Mouse (Mus musculus): ENCODE measurements around the gene Pdcd1lg2. TPM values are rescaled to one million over a fixed set of nuclear protein-coding genes. Genes with fewer than 3 reads are reported as not detected.

The Pdcd1lg2 gene
- polyA plus RNA-seq, 1 experiment = not detected

- no peak for TF ChIP-seq TCF12 (IDR thresholded peaks at IDR 0.05; ENCODE audit: insufficient read depth, poor library complexity, severe bottlenecking)
- TF ChIP-seq SRF (IDR thresholded peaks at IDR 0.05; ENCODE audit: control insufficient read depth, insufficient read length, low read depth) = no peak
- no peak for TF ChIP-seq TCF3 (IDR thresholded peaks at IDR 0.05; ENCODE audit: insufficient read length, low read depth)
- no peak for TF ChIP-seq MAX (IDR thresholded peaks at IDR 0.05; ENCODE audit: low read depth)
- TF ChIP-seq POLR2AphosphoS2 (IDR thresholded peaks at IDR 0.05; ENCODE audit: insufficient read length, low read depth) = no peak
- TF ChIP-seq REST (IDR thresholded peaks at IDR 0.05; ENCODE audit: insufficient read depth, insufficient read length) = no peak
- TF ChIP-seq POLR2A (IDR thresholded peaks at IDR 0.05; ENCODE audit: insufficient read length, low read depth) = no peak
- no peak for TF ChIP-seq USF1 (IDR thresholded peaks at IDR 0.05; ENCODE audit: low read depth)
- no peak for TF ChIP-seq MYOD1 (IDR thresholded peaks at IDR 0.05; ENCODE audit: control insufficient read depth in 1 of 3, insufficient read length in 2 of 3, low read depth in 2 of 3)
- TF ChIP-seq E2F4 (IDR thresholded peaks at IDR 0.05; ENCODE audit: insufficient read depth) = no peak
- no peak for TF ChIP-seq MYOG (IDR thresholded peaks at IDR 0.05; ENCODE audit: control insufficient read depth in 1 of 3, insufficient read depth in 1 of 3, insufficient read length in 2 of 3, low read depth in 2 of 3)
- no peak for TF ChIP-seq CEBPB (IDR thresholded peaks at IDR 0.05; ENCODE audit: insufficient read depth, poor library complexity, severe bottlenecking)
- Histone ChIP-seq H3K79me2 (ENCODE audit: control insufficient read depth, insufficient read depth) (no peaks in the 10 kb centered on the region), H3K27me3 (ENCODE audit: control insufficient read depth, insufficient read depth, insufficient read length) (no peaks in the 10 kb centered on the region), H3ac (ENCODE audit: control insufficient read depth, insufficient read length) (no peak overlapping the region), H3K4me3 (peak overlapping the region; percentile 52), H3K36me3 (ENCODE audit: control insufficient read depth, insufficient read depth) (no peaks in the 10 kb centered on the region), H3K4me2 (ENCODE audit: low read depth) (no peak overlapping the region)
Measured at GRCm38 (mm10) chr19:29368041-29368440, 42.7 kb upstream of the Pdcd1lg2 start.

- no peak overlapping the region for H3ac ChIP-seq (ENCODE audit: control insufficient read depth, insufficient read length)
- no peak overlapping the region for H3K4me3 ChIP-seq
- TF ChIP-seq USF1 (IDR thresholded peaks at IDR 0.05; ENCODE audit: low read depth) = no peak
- TF ChIP-seq MYOD1 (IDR thresholded peaks at IDR 0.05; ENCODE audit: control insufficient read depth in 1 of 3, insufficient read length in 2 of 3, low read depth in 2 of 3) = no peak
- TF ChIP-seq MYOG (IDR thresholded peaks at IDR 0.05; ENCODE audit: control insufficient read depth in 1 of 3, insufficient read depth in 1 of 3, insufficient read length in 2 of 3, low read depth in 2 of 3) = no peak
- TF ChIP-seq TCF12 (IDR thresholded peaks at IDR 0.05; ENCODE audit: insufficient read depth, poor library complexity, severe bottlenecking) = no peak
- TF ChIP-seq POLR2A (IDR thresholded peaks at IDR 0.05; ENCODE audit: insufficient read length, low read depth) = no peak
- no peak for TF ChIP-seq SRF (IDR thresholded peaks at IDR 0.05; ENCODE audit: control insufficient read depth, insufficient read length, low read depth)
- TF ChIP-seq E2F4 (IDR thresholded peaks at IDR 0.05; ENCODE audit: insufficient read depth) = no peak
- no peak for TF ChIP-seq TCF3 (IDR thresholded peaks at IDR 0.05; ENCODE audit: insufficient read length, low read depth)
- TF ChIP-seq REST (IDR thresholded peaks at IDR 0.05; ENCODE audit: insufficient read depth, insufficient read length) = no peak
- no peak for TF ChIP-seq CEBPB (IDR thresholded peaks at IDR 0.05; ENCODE audit: insufficient read depth, poor library complexity, severe bottlenecking)
- no peak for TF ChIP-seq MAX (IDR thresholded peaks at IDR 0.05; ENCODE audit: low read depth)
- TF ChIP-seq POLR2AphosphoS2 (IDR thresholded peaks at IDR 0.05; ENCODE audit: insufficient read length, low read depth) = no peak
- no peaks in the 10 kb centered on the region for H3K27me3 ChIP-seq (ENCODE audit: control insufficient read depth, insufficient read depth, insufficient read length)
- H3K79me2 ChIP-seq (ENCODE audit: control insufficient read depth, insufficient read depth) = no peaks in the 10 kb centered on the region
- H3K36me3 ChIP-seq (ENCODE audit: control insufficient read depth, insufficient read depth) = no peaks in the 10 kb centered on the region
- H3K4me2 ChIP-seq (ENCODE audit: low read depth) = no peak overlapping the region
Measured at GRCm38 (mm10) chr19:29368671-29369309, 41.9 kb upstream of the Pdcd1lg2 start.

GRCm38 (mm10) chr19:29370112-29370511 is 40.6 kb upstream of the Pdcd1lg2 start:
- Histone ChIP-seq H3K36me3 (ENCODE audit: control insufficient read depth, insufficient read depth) (no peaks in the 10 kb centered on the region), H3K27me3 (ENCODE audit: control insufficient read depth, insufficient read depth, insufficient read length) (no peaks in the 10 kb centered on the region), H3ac (ENCODE audit: control insufficient read depth, insufficient read length) (no peak overlapping the region), H3K4me2 (ENCODE audit: low read depth) (no peak overlapping the region), H3K79me2 (ENCODE audit: control insufficient read depth, insufficient read depth) (no peaks in the 10 kb centered on the region), H3K4me3 (no peak overlapping the region)
- TF ChIP-seq SRF (IDR thresholded peaks at IDR 0.05; ENCODE audit: control insufficient read depth, insufficient read length, low read depth) = no peak
- TF ChIP-seq REST (IDR thresholded peaks at IDR 0.05; ENCODE audit: insufficient read depth, insufficient read length) = no peak
- TF ChIP-seq TCF12 (IDR thresholded peaks at IDR 0.05; ENCODE audit: insufficient read depth, poor library complexity, severe bottlenecking) = no peak
- no peak for TF ChIP-seq MYOD1 (IDR thresholded peaks at IDR 0.05; ENCODE audit: control insufficient read depth in 1 of 3, insufficient read length in 2 of 3, low read depth in 2 of 3)
- no peak for TF ChIP-seq CEBPB (IDR thresholded peaks at IDR 0.05; ENCODE audit: insufficient read depth, poor library complexity, severe bottlenecking)
- no peak for TF ChIP-seq TCF3 (IDR thresholded peaks at IDR 0.05; ENCODE audit: insufficient read length, low read depth)
- no peak for TF ChIP-seq E2F4 (IDR thresholded peaks at IDR 0.05; ENCODE audit: insufficient read depth)
- TF ChIP-seq USF1 (IDR thresholded peaks at IDR 0.05; ENCODE audit: low read depth) = no peak

DNA sequence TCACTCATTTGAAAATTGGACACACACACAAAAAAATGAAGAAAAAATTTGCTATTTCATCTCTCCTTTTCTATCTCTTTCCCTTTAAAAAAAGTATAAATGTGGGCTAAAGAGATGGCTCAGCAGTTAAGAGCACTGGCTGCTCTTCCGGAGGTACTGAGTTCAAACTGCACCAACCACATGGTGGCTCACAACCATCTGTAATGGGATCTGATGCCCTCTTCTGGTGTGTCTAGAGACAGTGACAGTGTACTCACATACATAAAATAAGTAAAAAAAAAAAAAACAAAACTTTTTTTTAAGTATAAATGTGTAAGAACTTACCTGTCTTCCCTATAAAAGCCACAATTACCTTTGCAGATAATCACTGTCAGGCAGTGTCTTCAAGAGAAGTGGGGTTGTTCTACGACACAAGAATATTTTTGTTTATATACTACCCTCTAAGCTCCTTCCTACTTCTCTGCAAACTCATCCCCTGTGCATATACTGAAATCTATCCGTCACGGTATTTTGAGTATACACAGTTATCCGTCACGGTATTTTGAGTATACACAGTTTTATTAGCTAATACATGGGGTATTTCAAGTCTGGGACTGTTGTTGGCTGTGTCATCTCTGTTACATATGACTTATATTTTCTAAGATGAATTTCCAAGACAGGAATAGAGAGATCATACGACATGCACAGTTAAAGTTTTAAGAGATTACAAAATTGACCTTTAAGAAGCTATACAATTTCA is 40.0 kb upstream of the Pdcd1lg2 start:
- no peak overlapping the region for H3K4me3 ChIP-seq
- no peak overlapping the region for H3ac ChIP-seq (ENCODE audit: control insufficient read depth, insufficient read length)
- no peaks in the 10 kb centered on the region for H3K79me2 ChIP-seq (ENCODE audit: control insufficient read depth, insufficient read depth)
- H3K36me3 ChIP-seq (ENCODE audit: control insufficient read depth, insufficient read depth) = no peaks in the 10 kb centered on the region
- no peak overlapping the region for H3K4me2 ChIP-seq (ENCODE audit: low read depth)
- TF ChIP-seq E2F4 (IDR thresholded peaks at IDR 0.05; ENCODE audit: insufficient read depth) (no peak), USF1 (IDR thresholded peaks at IDR 0.05; ENCODE audit: low read depth) (no peak), SRF (IDR thresholded peaks at IDR 0.05; ENCODE audit: control insufficient read depth, insufficient read length, low read depth) (no peak), CEBPB (IDR thresholded peaks at IDR 0.05; ENCODE audit: insufficient read depth, poor library complexity, severe bottlenecking) (no peak), TCF3 (IDR thresholded peaks at IDR 0.05; ENCODE audit: insufficient read length, low read depth) (no peak), REST (IDR thresholded peaks at IDR 0.05; ENCODE audit: insufficient read depth, insufficient read length) (no peak), POLR2A (IDR thresholded peaks at IDR 0.05; ENCODE audit: insufficient read length, low read depth) (no peak), TCF12 (IDR thresholded peaks at IDR 0.05; ENCODE audit: insufficient read depth, poor library complexity, severe bottlenecking) (no peak), POLR2AphosphoS2 (IDR thresholded peaks at IDR 0.05; ENCODE audit: insufficient read length, low read depth) (no peak), MYOD1 (IDR thresholded peaks at IDR 0.05; ENCODE audit: control insufficient read depth in 1 of 3, insufficient read length in 2 of 3, low read depth in 2 of 3) (no peak), MYOG (IDR thresholded peaks at IDR 0.05; ENCODE audit: control insufficient read depth in 1 of 3, insufficient read depth in 1 of 3, insufficient read length in 2 of 3, low read depth in 2 of 3) (no peak), MAX (IDR thresholded peaks at IDR 0.05; ENCODE audit: low read depth) (no peak)
- no peaks in the 10 kb centered on the region for H3K27me3 ChIP-seq (ENCODE audit: control insufficient read depth, insufficient read depth, insufficient read length)
